Mouse (Mus musculus) liver, adult 2 months (tissue): Measurements from ENCODE around the gene Olfr822.
"Not testable (repeated sequence)": the region's sequence is repeated elsewhere in the genome, so short reads cannot be mapped to it uniquely, and the experiment has no call there.

Source experiments
- CTCF ChIP-seq: fragments of 200-500 bp; IDR thresholded peaks from 2 replicates; pipeline ENCODE4 v1.5.1; 2011; ENCODE audit warnings: low read depth, low read length, control low read depth
- POLR2A ChIP-seq: fragments of 200-500 bp; IDR thresholded peaks from 2 replicates; pipeline ENCODE4 v1.6.1; 2011; ENCODE audit warnings: low read length, control low read depth; ENCODE audit not compliant: insufficient read depth; ENCODE audit errors: extremely low read depth

GRCm38 (mm10) chr10:130116045-130116444 lies 45.0 kb downstream of the Olfr822 start:
- TF ChIP-seq CTCF, POLR2A: not testable (repeated sequence)
